Mouse (Mus musculus) megakaryocyte, embryonic 14.5 days (primary cell): ENCODE data around the gene Arhgap19.

Experiments used
- FLI1 ChIP-seq: IDR thresholded peaks from 2 replicates; pipeline ENCODE4 v1.6.1; 2012; ENCODE audit warnings: low read length, inconsistent platforms, mixed read lengths
- GATA1 ChIP-seq: IDR thresholded peaks from 3 replicates; pipeline ENCODE4 v1.6.1; 2012; ENCODE audit warnings: mixed read lengths, low read length, inconsistent platforms, borderline replicate concordance

GRCm38 (mm10) chr19:41842196-41842595, 40.3 kb upstream of the Arhgap19 start:
- TF ChIP-seq FLI1 (no peak), GATA1 (no peak)
